Mouse (Mus musculus) C2C12 (cell line): ENCODE data around the gene Mvb12a. TPM values are rescaled to one million over a fixed set of nuclear protein-coding genes. Genes with fewer than 3 reads are reported as not detected.

Experiments used
- H3K27me3 ChIP-seq: one replicate; pipeline ENCODE4 v1.6.1; 2011; ENCODE audit not compliant: control insufficient read depth, insufficient read depth, insufficient read length
- H3K36me3 ChIP-seq: one replicate; pipeline ENCODE4 v1.6.1; 2011; ENCODE audit not compliant: control insufficient read depth, insufficient read depth
- H3K4me3 ChIP-seq: one replicate; pipeline ENCODE4 v1.5.1; 2011; ENCODE audit warnings: mild to moderate bottlenecking, control low read depth; ENCODE audit not compliant: poor library complexity, insufficient read depth, severe bottlenecking
- H3K79me2 ChIP-seq: one replicate; pipeline ENCODE4 v1.6.1; 2011; ENCODE audit not compliant: control insufficient read depth, insufficient read depth
- H3K79me3 ChIP-seq: one replicate; pipeline ENCODE4 v1.6.1; 2011; ENCODE audit warnings: low read depth, control low read depth
- H3ac ChIP-seq: one replicate; pipeline ENCODE3; 2011; ENCODE audit warnings: low read depth; ENCODE audit not compliant: control insufficient read depth, insufficient read length
- CEBPB ChIP-seq: IDR thresholded peaks from one replicate; pipeline ENCODE4 v1.6.1; 2011; ENCODE audit warnings: low read depth, mild to moderate bottlenecking, control low read depth, moderate library complexity
- CTCF ChIP-seq: IDR thresholded peaks from one replicate; pipeline ENCODE4 v1.5.1; 2011; ENCODE audit not compliant: control insufficient read depth, insufficient read depth, insufficient read length
- FOSL1 ChIP-seq: IDR thresholded peaks from one replicate; pipeline ENCODE4 v1.8.0; 2011; ENCODE audit warnings: mild to moderate bottlenecking, low read length; ENCODE audit not compliant: poor library complexity, insufficient read depth, severe bottlenecking
- MAX ChIP-seq: IDR thresholded peaks from one replicate; pipeline ENCODE4 v1.6.1; 2011; ENCODE audit warnings: mild to moderate bottlenecking, control low read depth
- MYOD1 ChIP-seq: IDR thresholded peaks from one replicate; pipeline ENCODE4 v1.6.1; 2011; ENCODE audit warnings: low read depth; ENCODE audit not compliant: control insufficient read depth, insufficient read length
- MYOG ChIP-seq: IDR thresholded peaks from one replicate; pipeline ENCODE4 v1.6.1; 2011; ENCODE audit not compliant: control insufficient read depth, insufficient read length; ENCODE audit errors: extremely low read depth
- USF1 ChIP-seq: IDR thresholded peaks from one replicate; pipeline ENCODE4 v1.6.1; 2011; ENCODE audit warnings: low read depth, mild to moderate bottlenecking, control low read depth, moderate library complexity
- polyA plus RNA-seq: library from polyadenylated mRNA; unstranded; fragments of >200 nt; fragmentation: generic; extraction: Trizol; gene quantifications from one replicate; pipeline ENCODE4 v1.2.1, GENCODE M21; 2012; ENCODE audit warnings: missing spikeins

The Mvb12a gene
- polyA plus RNA-seq, 1 experiment, result 70.7 TPM

GRCm38 (mm10) chr8:71550754-71551153, 8.0 kb downstream of the Mvb12a start:
- Histone ChIP-seq H3ac (no peak overlapping the region), H3K79me3 (no peaks in the 10 kb centered on the region), H3K4me3 (no peak overlapping the region), H3K36me3 (no peaks in the 10 kb centered on the region), H3K27me3 (peaks cover 3% of the 10 kb centered on the region), H3K79me2 (no peaks in the 10 kb centered on the region)
- TF ChIP-seq USF1 (no peak), FOSL1 (no peak), CEBPB (no peak), CTCF (no peak), MYOG (no peak), MYOD1 (no peak), MAX (no peak)

DNA sequence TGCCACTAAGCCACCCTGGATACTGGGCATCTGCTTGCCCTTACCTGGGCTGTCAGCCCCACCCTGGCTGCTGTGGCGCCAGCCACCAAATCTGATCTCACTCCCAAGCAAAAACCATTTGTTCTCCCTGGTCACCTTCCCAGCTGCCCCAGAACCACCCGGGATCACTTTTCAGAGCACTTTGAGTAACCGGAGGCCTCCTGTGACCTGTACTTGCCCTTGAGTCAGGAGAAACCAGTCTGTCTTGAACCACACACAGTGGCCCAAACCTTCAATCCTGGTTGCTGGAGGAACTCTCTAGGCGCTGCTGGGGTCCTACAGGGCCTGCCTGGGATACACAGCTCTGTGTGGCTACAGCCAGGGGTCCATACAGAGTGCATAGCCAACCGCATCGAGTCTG, 10.0 kb downstream of the Mvb12a start:
- peaks cover 15% of the 10 kb centered on the region for H3K27me3 ChIP-seq
- no peak overlapping the region for H3K4me3 ChIP-seq
- H3K36me3 ChIP-seq, result no peaks in the 10 kb centered on the region
- H3ac ChIP-seq, result no peak overlapping the region
- TF ChIP-seq CEBPB (no peak), CTCF (no peak), FOSL1 (no peak), MAX (no peak), MYOD1 (no peak), MYOG (no peak), USF1 (no peak)
- no peaks in the 10 kb centered on the region for H3K79me2 ChIP-seq
- H3K79me3 ChIP-seq, result no peaks in the 10 kb centered on the region

DNA sequence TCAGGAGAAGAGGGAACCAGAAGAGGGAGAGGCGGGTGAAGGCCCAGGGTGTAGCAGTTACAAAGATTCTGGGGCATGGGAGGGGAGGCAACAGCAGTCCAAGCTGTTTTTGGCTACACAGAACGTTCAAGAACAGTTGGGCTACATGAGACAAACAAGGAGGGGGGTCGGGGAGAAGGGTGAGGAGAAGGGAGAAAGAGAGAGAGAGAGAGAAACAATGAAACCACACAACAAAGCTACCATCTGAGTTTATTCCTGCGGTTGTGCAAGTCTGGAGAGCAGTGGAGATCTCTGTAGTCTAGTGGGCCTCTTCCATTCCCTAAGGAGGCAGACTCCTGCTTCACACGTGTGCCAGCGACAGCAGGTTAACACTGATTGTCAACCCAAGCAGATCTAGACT, 11.3 kb downstream of the Mvb12a start:
- H3K27me3 ChIP-seq, result peaks cover 25% of the 10 kb centered on the region
- no peak overlapping the region for H3ac ChIP-seq
- no peak for TF ChIP-seq MYOG
- TF ChIP-seq MYOD1, result no peak
- no peak for TF ChIP-seq USF1
- TF ChIP-seq CEBPB, result no peak
- TF ChIP-seq FOSL1, result no peak
- no peak for TF ChIP-seq CTCF
- no peak for TF ChIP-seq MAX

DNA sequence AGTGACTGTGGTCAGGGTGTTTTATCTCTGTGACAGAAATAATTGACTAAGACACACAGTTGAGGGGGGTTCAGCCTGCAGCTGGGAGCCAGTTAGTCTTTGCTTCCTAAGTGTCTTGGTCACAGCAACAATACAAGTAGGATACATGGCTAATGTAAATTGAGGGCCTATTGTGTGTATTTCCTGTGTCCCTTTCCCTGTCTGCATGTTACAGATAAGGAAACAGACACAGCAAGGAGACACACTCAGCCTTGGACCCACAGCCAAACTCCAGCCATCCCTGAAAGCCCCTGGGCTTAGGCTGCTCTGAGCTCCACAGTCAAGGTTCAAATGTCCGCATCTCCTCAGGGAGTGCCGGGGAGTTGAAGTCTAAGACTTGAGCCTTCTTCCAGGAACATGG, 11.9 kb downstream of the Mvb12a start:
- TF ChIP-seq MYOD1, result no peak
- TF ChIP-seq USF1, result no peak
- no peak for TF ChIP-seq CEBPB
- no peak for TF ChIP-seq FOSL1
- TF ChIP-seq CTCF, result no peak
- TF ChIP-seq MAX, result no peak
- TF ChIP-seq MYOG, result no peak
- H3K79me2 ChIP-seq, result no peaks in the 10 kb centered on the region
- no peaks in the 10 kb centered on the region for H3K79me3 ChIP-seq
- no peaks in the 10 kb centered on the region for H3K36me3 ChIP-seq
- H3K27me3 ChIP-seq, result peaks cover 25% of the 10 kb centered on the region
- no peak overlapping the region for H3ac ChIP-seq
- no peak overlapping the region for H3K4me3 ChIP-seq

More for the DNA sequence above, 11.3 kb downstream of the Mvb12a start:
- H3K79me3 ChIP-seq, result no peaks in the 10 kb centered on the region
- H3K4me3 ChIP-seq, result no peak overlapping the region
- no peaks in the 10 kb centered on the region for H3K79me2 ChIP-seq
- H3K36me3 ChIP-seq, result no peaks in the 10 kb centered on the region

GRCm38 (mm10) chr8:71558071-71558957, 15.6 kb downstream of the Mvb12a start, which contains the start of gene Tmem221:
Gene Tmem221, minus strand, starts transcription at chr8:71558871.
- no peak for TF ChIP-seq MAX
- Histone ChIP-seq H3K27me3 (peaks cover 25% of the 10 kb centered on the region), H3K4me3 (no peak within 1 kb of the TSS)

More at GRCm38 (mm10) chr8:71558071-71558957, 15.6 kb downstream of the Mvb12a start, which contains the start of gene Tmem221:
- Histone ChIP-seq H3K79me2 (no peaks in the 10 kb centered on the region), H3K36me3 (no peaks in the 10 kb centered on the region), H3K79me3 (no peaks in the 10 kb centered on the region), H3ac (peak within 1 kb of the TSS; percentile 59)
